Mouse (Mus musculus) embryonic facial prominence, embryonic 11.5 days (tissue): ENCODE measurements around the gene Abat. TPM values are rescaled to one million over a fixed set of nuclear protein-coding genes. Genes with fewer than 3 reads are reported as not detected.

Source experiments
- ATAC-seq: fragments of 200-750 bp; cut with Nextera tagmentation; replicated peaks from 2 replicates; pipeline ENCODE4 v1.8.0; 2017; ENCODE audit warnings: low read depth; ENCODE audit not compliant: insufficient number of reproducible peaks, low FRiP score, low TSS enrichment
- DNase-seq: peaks from one replicate; pipeline ENCODE4 v3.0.0-alpha.2; 2015; ENCODE audit warnings: low spot score
- H3K27ac ChIP-seq: fragments of 300-500 bp; sonication (generic); replicated peaks from 2 replicates; pipeline ENCODE4 v1.5.1; 2014; ENCODE audit warnings: mild to moderate bottlenecking, low read depth, low read length, control low read depth
- H3K27me3 ChIP-seq: fragments of 300-500 bp; sonication (generic); 2 replicates; pipeline ENCODE4 v1.6.1; 2014; ENCODE audit warnings: mild to moderate bottlenecking, low read length, moderate library complexity, mixed read lengths; ENCODE audit not compliant: control insufficient read depth, insufficient read depth
- H3K36me3 ChIP-seq: fragments of 300-500 bp; sonication (generic); replicated peaks from 2 replicates; pipeline ENCODE4 v1.6.1; 2014; ENCODE audit warnings: low read depth, mild to moderate bottlenecking, low read length, moderate library complexity, mixed read lengths; ENCODE audit not compliant: control insufficient read depth, insufficient read depth
- H3K4me1 ChIP-seq: fragments of 300-500 bp; sonication (generic); 2 replicates; pipeline ENCODE4 v1.6.1; 2014; ENCODE audit warnings: low read length, mixed read lengths; ENCODE audit not compliant: control insufficient read depth, insufficient read depth
- H3K4me2 ChIP-seq: fragments of 300-500 bp; sonication (generic); 2 replicates; pipeline ENCODE4 v1.6.1; 2014; ENCODE audit warnings: low read depth, mild to moderate bottlenecking, control low read depth, low read length, moderate library complexity
- H3K4me3 ChIP-seq: fragments of 300-500 bp; sonication (generic); 2 replicates; pipeline ENCODE4 v1.5.1; 2014; ENCODE audit warnings: low read depth, low read length, control low read depth
- H3K9ac ChIP-seq: fragments of 300-500 bp; sonication (generic); replicated peaks from 2 replicates; pipeline ENCODE4 v1.6.1; 2014; ENCODE audit warnings: mild to moderate bottlenecking, control low read depth, low read length
- H3K9me3 ChIP-seq: fragments of 300-500 bp; sonication (generic); replicated peaks from 2 replicates; pipeline ENCODE4 v1.6.1; 2016; ENCODE audit warnings: mild to moderate bottlenecking, low read length, inconsistent platforms, mixed read lengths; ENCODE audit not compliant: control insufficient read depth
- WGBS: fragments of 180-500 bp; shearing (Covaris S2); extraction: QIAGEN DNeasy Blood & Tissue Kit; methylation state at CpG from one replicate; pipeline ENCODE4 v1.1.7; 2014; 5-methylcytosine and 5-hydroxymethylcytosine counted together
- polyA plus RNA-seq: library from polyadenylated mRNA; unstranded; fragments of >200 nt; fragmentation: Nextera tagmentation; extraction: Ambion mirVana; gene quantifications from 2 replicates; pipeline ENCODE4 v1.2.1, GENCODE M21; 2014

Gene Abat
- polyA plus RNA-seq, 1 experiment from 2014 or later, result 25.6 TPM

- no peaks in the 10 kb centered on the region for H3K36me3 ChIP-seq
- DNase-seq, result no peak
- H3K27ac ChIP-seq, result no peak overlapping the region
- H3K27me3 ChIP-seq, result no peaks in the 10 kb centered on the region
- WGBS, result 59% methylated on average over 4 of the region's 4 CpGs
- no peaks in the 10 kb centered on the region for H3K4me1 ChIP-seq
- no peak for ATAC-seq
- H3K4me2 ChIP-seq, result no peak overlapping the region
- H3K9me3 ChIP-seq, result no peaks in the 10 kb centered on the region
- H3K9ac ChIP-seq, result no peak overlapping the region
- H3K4me3 ChIP-seq, result no peak overlapping the region
Measured at GRCm38 (mm10) chr16:8578326-8578725, 65.1 kb downstream of the Abat start.

DNA sequence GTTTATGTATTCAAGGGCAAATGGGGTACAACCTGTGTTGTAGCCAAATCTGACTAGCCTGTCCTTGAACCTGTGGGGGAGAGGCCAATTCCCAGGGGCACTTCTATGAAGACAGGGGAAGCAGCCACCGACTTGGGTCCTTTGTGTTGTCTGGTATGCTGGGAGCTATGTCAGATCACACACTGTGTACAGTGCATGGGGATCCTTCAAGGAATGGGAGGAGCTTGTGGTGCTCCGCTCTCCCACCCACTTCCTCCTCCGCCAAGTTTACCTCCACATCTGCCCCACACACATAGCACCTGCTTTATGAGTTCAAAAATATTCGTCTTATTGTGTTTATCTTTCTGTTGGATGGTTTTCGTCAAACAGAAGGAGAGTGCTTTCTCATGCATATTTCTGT lies 66.3 kb downstream of the Abat start:
- Histone ChIP-seq H3K4me3 (no peak overlapping the region), H3K4me2 (no peak overlapping the region), H3K9ac (no peak overlapping the region), H3K27ac (no peak overlapping the region), H3K4me1 (no peaks in the 10 kb centered on the region), H3K27me3 (no peaks in the 10 kb centered on the region), H3K36me3 (no peaks in the 10 kb centered on the region), H3K9me3 (no peaks in the 10 kb centered on the region)
- 74% methylated on average over 5 of the region's 5 CpGs for whole genome bisulfite sequencing
- no peak for ATAC-seq
- DNase-seq, result no peak

DNA sequence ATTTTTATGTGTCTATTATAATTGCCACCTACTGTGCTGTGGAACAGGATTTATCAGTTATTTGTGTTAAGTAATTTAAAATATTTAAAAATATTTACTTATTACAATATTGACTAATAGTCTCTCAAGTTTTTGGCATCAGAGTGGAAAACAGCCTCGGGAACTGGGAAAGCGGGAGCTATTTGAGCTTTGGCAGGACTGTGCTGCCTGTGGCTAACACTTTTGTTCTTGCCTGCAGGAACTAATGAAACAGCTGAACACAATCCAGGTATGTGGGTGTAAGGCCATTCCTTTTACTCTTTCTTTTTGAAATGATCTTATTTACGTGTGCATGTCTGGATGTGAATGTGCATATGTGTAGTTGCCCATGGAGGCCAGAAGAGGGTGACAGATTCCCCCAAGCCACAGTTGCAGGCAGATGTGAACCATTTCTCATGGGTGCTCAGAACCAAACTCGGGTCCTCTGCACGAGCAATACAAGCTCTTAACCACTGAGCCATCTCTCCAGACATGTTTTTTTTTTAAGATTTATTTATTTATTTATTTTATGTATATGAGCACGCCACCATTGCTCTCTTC lies 68.5 kb downstream of the Abat start:
- H3K4me1 ChIP-seq, result no peaks in the 10 kb centered on the region
- no peak overlapping the region for H3K27ac ChIP-seq
- no peaks in the 10 kb centered on the region for H3K36me3 ChIP-seq
- H3K9me3 ChIP-seq, result no peaks in the 10 kb centered on the region
- DNase-seq (no peak), ATAC-seq (no peak)
- WGBS, result 94% methylated on average over 6 of the region's 6 CpGs
- H3K27me3 ChIP-seq, result no peaks in the 10 kb centered on the region
- H3K4me3 ChIP-seq, result no peak overlapping the region
- no peak overlapping the region for H3K9ac ChIP-seq
- no peak overlapping the region for H3K4me2 ChIP-seq

- no peaks in the 10 kb centered on the region for H3K9me3 ChIP-seq
- no peaks in the 10 kb centered on the region for H3K27me3 ChIP-seq
- no peak overlapping the region for H3K4me3 ChIP-seq
- ATAC-seq (no peak), DNase-seq (no peak)
- no peak overlapping the region for H3K27ac ChIP-seq
- H3K4me2 ChIP-seq, result no peak overlapping the region
- no peaks in the 10 kb centered on the region for H3K36me3 ChIP-seq
- H3K9ac ChIP-seq, result no peak overlapping the region
- 96% methylated on average over 5 of the region's 5 CpGs for WGBS
- no peaks in the 10 kb centered on the region for H3K4me1 ChIP-seq
Measured at GRCm38 (mm10) chr16:8582579-8583295, 69.5 kb downstream of the Abat start.

DNA sequence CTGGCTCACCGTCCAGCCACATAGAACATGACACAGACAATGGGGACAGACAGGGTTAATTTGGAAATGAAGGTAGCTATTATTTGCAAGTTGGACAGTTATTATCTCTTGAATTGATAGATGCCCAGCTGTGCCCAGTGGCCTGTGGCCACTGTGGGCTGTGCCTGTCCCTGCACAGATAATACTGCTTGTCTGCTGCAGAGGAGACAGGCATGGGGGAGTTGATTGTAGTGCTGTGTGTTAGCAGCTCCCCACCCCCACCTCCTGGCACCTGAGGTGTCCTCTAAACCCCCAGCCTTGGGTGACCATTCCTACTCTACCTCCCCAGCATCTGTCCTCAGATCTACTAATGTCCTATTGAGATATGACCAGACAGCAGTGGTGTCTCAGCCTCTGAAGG lies 71.0 kb downstream of the Abat start:
- no peak overlapping the region for H3K27ac ChIP-seq
- H3K9me3 ChIP-seq, result no peaks in the 10 kb centered on the region
- H3K4me2 ChIP-seq, result no peak overlapping the region
- ATAC-seq (no peak), DNase-seq (no peak)
- H3K4me3 ChIP-seq, result no peak overlapping the region
- no peak overlapping the region for H3K9ac ChIP-seq
- no peaks in the 10 kb centered on the region for H3K4me1 ChIP-seq
- WGBS, result 78% methylated on average over 1 of the region's 1 CpGs
- H3K27me3 ChIP-seq, result no peaks in the 10 kb centered on the region
- no peaks in the 10 kb centered on the region; the same call in 1 of the 2 replicates for H3K36me3 ChIP-seq

DNA sequence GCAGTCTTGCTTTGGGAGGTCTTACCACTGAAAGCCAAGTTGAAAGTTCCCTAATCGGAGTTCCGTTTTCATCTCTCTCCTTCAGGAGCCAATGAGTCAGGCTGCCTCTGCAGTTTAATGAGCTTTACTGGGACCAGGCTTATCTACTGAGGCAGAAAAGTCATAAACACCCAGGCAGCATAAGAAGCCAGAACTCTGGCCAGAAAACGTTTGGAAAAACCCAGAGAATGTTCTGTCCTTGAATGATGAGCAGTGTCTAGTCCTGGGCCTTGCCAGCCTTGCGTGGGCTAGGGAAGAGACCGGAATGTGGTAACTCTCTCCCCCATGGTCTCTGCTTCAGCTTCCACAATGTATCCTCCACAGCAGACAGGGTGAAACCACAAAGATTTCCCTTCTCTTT lies 71.8 kb downstream of the Abat start:
- Histone ChIP-seq H3K9me3 (no peaks in the 10 kb centered on the region), H3K9ac (no peak overlapping the region), H3K36me3 (no peaks in the 10 kb centered on the region; the same call in 1 of the 2 replicates), H3K4me3 (no peak overlapping the region), H3K4me1 (no peaks in the 10 kb centered on the region), H3K27ac (no peak overlapping the region), H3K27me3 (no peaks in the 10 kb centered on the region), H3K4me2 (no peak overlapping the region)
- DNase-seq, result no peak
- no peak for ATAC-seq
- 80% methylated on average over 5 of the region's 5 CpGs for WGBS

- H3K4me1 ChIP-seq, result no peaks in the 10 kb centered on the region
- WGBS, result 67% methylated on average over 4 of the region's 4 CpGs
- no peaks in the 10 kb centered on the region for H3K9me3 ChIP-seq
- no peak overlapping the region for H3K4me2 ChIP-seq
- H3K27ac ChIP-seq, result no peak overlapping the region
- no peaks in the 10 kb centered on the region for H3K27me3 ChIP-seq
- H3K9ac ChIP-seq, result no peak overlapping the region
- no peak overlapping the region for H3K4me3 ChIP-seq
- ATAC-seq (no peak), DNase-seq (no peak)
- no peaks in the 10 kb centered on the region for H3K36me3 ChIP-seq
Measured at GRCm38 (mm10) chr16:8595411-8595810, 82.2 kb downstream of the Abat start.

- no peak overlapping the region for H3K9ac ChIP-seq
- ATAC-seq (no peak), DNase-seq (no peak)
- WGBS, result 80% methylated on average over 4 of the region's 4 CpGs
- no peak overlapping the region for H3K4me3 ChIP-seq
- H3K9me3 ChIP-seq, result no peaks in the 10 kb centered on the region
- no peaks in the 10 kb centered on the region for H3K4me1 ChIP-seq
- H3K27ac ChIP-seq, result no peak overlapping the region
- H3K4me2 ChIP-seq, result no peak overlapping the region
- no peaks in the 10 kb centered on the region for H3K36me3 ChIP-seq
- no peaks in the 10 kb centered on the region for H3K27me3 ChIP-seq
Measured at GRCm38 (mm10) chr16:8596336-8596735, 83.1 kb downstream of the Abat start.
